Comparison of ENCODE assay signal across 1 mouse cellular context in the genomic region with DNA sequence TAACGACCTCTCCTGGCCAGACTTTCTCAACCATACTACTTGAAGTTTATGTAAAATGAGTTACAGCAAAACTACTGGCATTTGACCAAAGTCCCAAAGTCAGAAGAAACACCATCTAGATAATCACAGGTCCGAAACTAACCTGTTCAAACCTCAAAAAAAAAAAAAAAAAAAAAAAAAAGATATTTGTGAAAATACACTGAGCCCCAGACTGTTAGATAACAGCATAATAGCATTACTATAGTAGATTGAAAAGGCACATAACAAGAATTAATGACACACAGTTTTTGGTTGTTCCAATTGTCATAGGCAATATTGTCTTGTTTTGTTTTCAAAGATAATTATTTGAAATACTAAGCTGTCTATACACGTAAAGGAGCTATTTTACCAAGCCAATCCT.
TF ChIP-seq lines count a peak whose summit lies in the region.

No protein-coding gene starts in this region.

TF ChIP-seq in CH12.LX, 34 proteins besides CTCF, POLR2A, EP300 and RAD21 (continued from another document):
- TF ChIP-seq IRF4 (IDR thresholded peaks at IDR 0.05; ENCODE audit: low read depth, low read length) (0 out of 2 replicates have a peak, but pooled peaks have one; percentile 15), ZNF384 (IDR thresholded peaks at IDR 0.05; ENCODE audit: low read depth, low read length) (peak; percentile 78)
